Mouse (Mus musculus) testis, adult 2 months (tissue): ENCODE results near the gene Rnf220. TPM values are rescaled to one million over a fixed set of nuclear protein-coding genes. Genes with fewer than 3 reads are reported as not detected.

Experiments
- H3K27ac ChIP-seq: fragments of 200-500 bp; 2 replicates; pipeline ENCODE4 v1.5.1; 2012; ENCODE audit warnings: low read depth, low read length; ENCODE audit not compliant: control insufficient read depth, insufficient read depth
- H3K27me3 ChIP-seq: fragments of 200-500 bp; 2 replicates; pipeline ENCODE4 v1.6.1; 2012; ENCODE audit warnings: mild to moderate bottlenecking, low read length, moderate library complexity; ENCODE audit not compliant: control insufficient read depth, insufficient read depth
- H3K36me3 ChIP-seq: fragments of 200-500 bp; 2 replicates; pipeline ENCODE4 v1.6.1; 2012; ENCODE audit warnings: mild to moderate bottlenecking, low read length; ENCODE audit not compliant: control insufficient read depth, insufficient read depth
- H3K4me1 ChIP-seq: fragments of 200-500 bp; 2 replicates; pipeline ENCODE4 v1.6.1; 2012; ENCODE audit warnings: low read length; ENCODE audit not compliant: control insufficient read depth, insufficient read depth
- H3K4me3 ChIP-seq: fragments of 200-500 bp; 2 replicates; pipeline ENCODE4 v1.5.1; 2012; ENCODE audit warnings: low read depth, mild to moderate bottlenecking, low read length, moderate library complexity, mixed read lengths; ENCODE audit not compliant: control insufficient read depth
- CTCF ChIP-seq: fragments of 200-500 bp; IDR thresholded peaks from 2 replicates; pipeline ENCODE4 v1.5.1; 2012; ENCODE audit warnings: low read depth, mild to moderate bottlenecking, inconsistent platforms, low read length, moderate library complexity; ENCODE audit not compliant: control insufficient read depth, insufficient read depth, insufficient replicate concordance
- POLR2A ChIP-seq: fragments of 200-500 bp; IDR thresholded peaks from 2 replicates; pipeline ENCODE4 v1.6.1; 2012; ENCODE audit warnings: low read depth, mild to moderate bottlenecking, inconsistent platforms, low read length, moderate library complexity; ENCODE audit not compliant: control insufficient read depth
- polyA plus RNA-seq: library from polyadenylated mRNA; depleted of rRNA; stranded (reverse); fragments of >200 nt; gene quantifications from 2 replicates; pipeline ENCODE4 v1.2.3, GENCODE M21; 2012

Rnf220 gene
- polyA plus RNA-seq, 1 experiment: 146 TPM

- no peaks in the 10 kb centered on the region for H3K36me3 ChIP-seq
- H3K27ac ChIP-seq: no peak overlapping the region
- TF ChIP-seq POLR2A: no peak
- TF ChIP-seq CTCF: no peak
- H3K4me1 ChIP-seq: no peaks in the 10 kb centered on the region
- H3K4me3 ChIP-seq: no peak overlapping the region
- H3K27me3 ChIP-seq: no peaks in the 10 kb centered on the region
Observed at GRCm38 (mm10) chr4:117330132-117330531, 166.7 kb downstream of the Rnf220 start.

- TF ChIP-seq CTCF (no peak), POLR2A (no peak)
- Histone ChIP-seq H3K27ac (no peak overlapping the region), H3K36me3 (no peaks in the 10 kb centered on the region), H3K4me3 (no peak overlapping the region), H3K4me1 (peaks cover 4% of the 10 kb centered on the region), H3K27me3 (no peaks in the 10 kb centered on the region)
Observed at GRCm38 (mm10) chr4:117326915-117327314, 169.9 kb downstream of the Rnf220 start.

GRCm38 (mm10) chr4:117325076-117325475, 171.8 kb downstream of the Rnf220 start:
- Histone ChIP-seq H3K36me3 (no peaks in the 10 kb centered on the region), H3K27me3 (no peaks in the 10 kb centered on the region), H3K4me1 (peaks cover 4% of the 10 kb centered on the region), H3K4me3 (no peak overlapping the region), H3K27ac (no peak overlapping the region)
- TF ChIP-seq CTCF: no peak
- no peak for TF ChIP-seq POLR2A

GRCm38 (mm10) chr4:117323515-117324344, 173.1 kb downstream of the Rnf220 start:
- Histone ChIP-seq H3K36me3 (no peaks in the 10 kb centered on the region), H3K4me1 (peaks cover 4% of the 10 kb centered on the region), H3K27me3 (no peaks in the 10 kb centered on the region), H3K27ac (no peak overlapping the region), H3K4me3 (no peak overlapping the region)
- TF ChIP-seq POLR2A (no peak), CTCF (peak; percentile 66; the same call in 1 of the 2 replicates)

- Histone ChIP-seq H3K4me1 (peaks cover 12% of the 10 kb centered on the region), H3K27me3 (no peaks in the 10 kb centered on the region), H3K27ac (no peak overlapping the region), H3K4me3 (no peak overlapping the region), H3K36me3 (no peaks in the 10 kb centered on the region)
- TF ChIP-seq POLR2A (no peak), CTCF (no peak)
Observed at GRCm38 (mm10) chr4:117321011-117321410, 175.8 kb downstream of the Rnf220 start.

GRCm38 (mm10) chr4:117318508-117318907, 178.3 kb downstream of the Rnf220 start:
- no peak overlapping the region for H3K4me3 ChIP-seq
- no peak overlapping the region for H3K27ac ChIP-seq
- no peaks in the 10 kb centered on the region for H3K27me3 ChIP-seq
- TF ChIP-seq POLR2A (no peak), CTCF (no peak)
- H3K36me3 ChIP-seq: no peaks in the 10 kb centered on the region
- H3K4me1 ChIP-seq: peaks cover 12% of the 10 kb centered on the region

- no peaks in the 10 kb centered on the region for H3K36me3 ChIP-seq
- H3K4me3 ChIP-seq: no peak overlapping the region
- TF ChIP-seq POLR2A (no peak), CTCF (no peak)
- H3K27ac ChIP-seq: no peak overlapping the region
- no peaks in the 10 kb centered on the region for H3K27me3 ChIP-seq
- peaks cover 16% of the 10 kb centered on the region for H3K4me1 ChIP-seq
Observed at GRCm38 (mm10) chr4:117317701-117318190, 179.1 kb downstream of the Rnf220 start.
